Mouse (Mus musculus): ENCODE results near the gene Nepn.
"Not testable (repeated sequence)": the region's sequence is repeated elsewhere in the genome, so short reads cannot be mapped to it uniquely, and the experiment has no call there.

The Nepn gene

DNA sequence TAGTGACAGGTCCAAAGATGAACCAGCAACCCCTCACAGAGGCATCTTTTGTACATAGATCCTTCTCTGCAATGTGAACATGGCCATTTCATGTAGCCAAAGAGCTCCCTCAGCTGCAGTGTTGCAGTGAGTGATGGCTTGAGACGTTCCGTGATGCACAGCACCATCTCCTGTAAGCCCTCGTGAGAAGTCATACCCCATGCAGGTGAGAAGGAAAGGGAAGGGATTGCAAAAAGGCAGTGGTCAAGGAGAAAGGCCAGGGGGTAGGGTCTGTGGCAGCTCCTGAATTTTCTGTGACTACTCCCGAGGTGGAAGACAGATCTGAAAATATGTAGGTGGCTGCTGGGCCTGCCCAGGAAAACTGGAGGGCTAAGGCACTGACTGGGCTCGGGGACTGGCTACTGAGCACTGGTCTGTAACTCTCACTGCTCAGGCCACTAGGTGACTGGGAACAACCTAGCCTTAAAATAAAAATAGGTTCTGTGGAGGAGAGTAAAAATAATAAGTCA lies at the start of gene Nepn:
Gene Nepn (plus strand): TSS at position 51 of the 509 bp plus-strand sequence.
- DNase-seq = no peak

DNA sequence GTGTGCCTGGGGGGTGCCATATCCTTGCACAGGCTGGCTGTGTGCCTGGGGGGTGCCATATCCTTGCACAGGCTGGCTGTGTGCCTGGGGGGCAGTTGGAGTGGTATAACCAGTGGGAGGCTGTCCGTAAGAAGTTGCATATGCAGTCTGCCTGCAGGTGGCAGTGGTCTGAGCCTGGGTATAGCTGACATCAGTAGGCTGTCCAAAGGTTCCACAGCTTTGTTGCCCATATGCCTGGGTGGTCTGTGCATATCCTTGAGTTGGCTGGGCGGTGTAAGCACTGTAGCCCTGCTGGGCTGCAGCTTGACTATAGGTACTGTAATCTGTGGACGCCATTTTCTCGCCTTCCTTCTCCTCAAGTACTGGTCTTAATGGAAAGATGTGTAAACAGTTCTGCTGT lies 45.4 kb upstream of the Nepn start:
- not testable (repeated sequence) for DNase-seq

DNA sequence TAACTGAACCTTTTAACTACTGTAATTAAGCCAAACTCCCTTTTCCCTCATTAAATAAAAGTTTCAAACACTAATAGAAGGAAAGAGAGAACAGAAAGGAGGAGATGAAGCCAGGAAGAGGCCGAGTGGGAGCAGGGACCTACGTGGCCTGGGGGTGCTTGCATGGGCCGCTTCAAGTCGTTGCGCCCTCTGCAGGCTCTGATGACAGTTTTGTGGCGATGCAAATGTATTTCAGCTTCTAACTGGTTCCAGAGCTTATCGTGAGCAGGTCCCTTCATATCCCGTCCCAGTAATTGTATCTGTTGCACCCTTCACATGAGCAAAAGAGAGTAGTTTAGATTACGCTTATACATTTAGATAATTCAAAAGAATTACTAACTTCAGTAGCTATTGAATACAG lies 35.6 kb upstream of the Nepn start:
- peak; percentile 4 for DNase-seq

DNA sequence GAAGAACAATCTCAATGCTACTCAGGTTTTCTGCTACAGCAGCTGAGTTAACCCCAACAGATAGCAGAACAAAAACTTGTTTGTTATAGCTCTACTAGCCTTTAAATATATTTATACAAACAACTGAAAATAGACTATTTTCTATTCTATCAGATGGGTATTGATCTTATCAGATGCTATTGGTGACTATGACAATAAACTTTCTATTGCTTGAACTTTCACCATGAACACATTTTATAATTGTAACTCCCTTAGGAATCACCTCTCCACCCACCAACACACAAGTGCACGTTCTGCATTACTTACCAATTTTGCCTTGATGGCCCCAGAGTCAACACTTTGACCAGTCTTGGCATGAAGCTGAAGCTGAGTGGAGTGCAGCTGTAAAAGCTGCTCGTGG lies 30.3 kb upstream of the Nepn start, which contains the start of gene Gm26741:
Gene Gm26741 (plus strand): TSS at position 301 of the 400 bp plus-strand sequence.
- DNase-seq = no peak

DNA sequence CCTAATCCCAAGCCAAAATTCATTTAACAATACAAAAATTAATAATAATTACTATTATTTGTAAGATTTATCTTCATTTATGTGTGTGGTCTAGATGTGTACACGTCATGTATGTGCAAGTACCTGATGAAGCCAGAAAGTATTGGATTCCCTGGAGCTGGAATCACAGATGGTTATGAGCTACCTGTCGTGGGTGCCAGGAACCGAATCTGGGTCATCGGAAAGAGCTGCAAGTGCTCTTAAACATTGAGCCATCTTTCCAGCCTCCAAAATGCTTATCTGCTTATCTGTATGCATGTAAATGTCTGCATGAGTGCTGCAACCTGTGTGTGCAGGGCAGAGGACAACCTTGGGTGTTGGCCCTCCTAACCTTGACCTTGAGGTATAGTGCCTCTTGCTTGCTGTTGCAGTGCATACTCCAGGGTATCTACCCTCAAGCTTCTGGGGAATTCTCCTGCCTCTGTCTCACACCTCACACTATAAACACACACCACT lies 28.5 kb upstream of the Nepn start:
- DNase-seq = no peak

DNA sequence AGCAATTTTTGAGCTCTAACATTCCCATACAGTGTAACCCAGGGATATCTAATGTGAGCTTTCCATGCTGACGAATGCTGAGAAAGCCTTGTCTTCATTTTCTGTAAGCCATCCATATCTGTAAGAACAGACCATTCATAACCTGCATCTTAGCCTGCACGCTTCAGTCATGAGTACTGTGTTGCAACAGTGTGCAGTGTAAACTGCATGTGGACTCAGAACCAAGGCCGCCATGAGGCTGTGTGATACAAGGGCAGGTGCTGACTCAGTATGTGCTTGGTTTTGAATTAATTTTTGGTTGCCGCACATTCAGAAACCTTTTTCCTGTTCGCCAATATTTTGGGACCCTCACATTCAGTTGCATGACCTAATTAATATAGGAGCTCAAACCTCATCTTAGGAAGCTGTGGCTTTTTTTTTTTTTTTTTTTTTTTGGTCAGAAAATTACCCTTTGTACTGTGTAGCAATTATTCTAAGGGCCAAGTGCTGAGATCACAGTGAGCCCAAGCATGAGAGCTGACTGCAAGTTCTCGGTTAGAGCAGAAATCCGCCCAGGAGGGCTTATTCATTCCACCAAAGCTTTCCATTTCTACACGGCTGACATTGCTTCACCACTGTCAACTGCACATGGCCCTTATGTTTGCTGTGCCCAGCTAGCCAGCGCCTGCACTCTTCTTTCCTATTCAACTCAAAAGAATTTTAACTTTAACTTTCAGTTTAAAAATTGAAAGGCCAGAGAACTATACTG lies 27.7 kb upstream of the Nepn start:
- DNase-seq = no peak

DNA sequence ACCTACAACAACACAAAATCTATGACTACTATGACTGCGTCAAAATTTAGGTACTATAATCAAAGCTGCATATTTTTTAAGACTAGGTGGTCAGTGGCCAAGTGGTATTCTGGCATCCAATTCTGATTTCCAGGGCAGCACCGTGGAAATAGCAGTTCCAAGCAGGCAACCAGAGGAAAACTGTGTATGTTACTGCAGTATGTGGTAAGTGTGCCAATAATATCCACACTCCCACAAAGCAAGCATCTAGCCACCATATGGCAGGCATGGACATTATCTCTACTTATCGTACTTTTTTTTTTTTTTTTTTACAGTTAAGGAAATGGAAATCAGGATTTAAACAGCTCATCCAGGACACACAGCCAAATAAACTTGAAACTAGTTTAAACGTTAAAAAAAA lies 20.4 kb upstream of the Nepn start:
- no peak for DNase-seq

DNA sequence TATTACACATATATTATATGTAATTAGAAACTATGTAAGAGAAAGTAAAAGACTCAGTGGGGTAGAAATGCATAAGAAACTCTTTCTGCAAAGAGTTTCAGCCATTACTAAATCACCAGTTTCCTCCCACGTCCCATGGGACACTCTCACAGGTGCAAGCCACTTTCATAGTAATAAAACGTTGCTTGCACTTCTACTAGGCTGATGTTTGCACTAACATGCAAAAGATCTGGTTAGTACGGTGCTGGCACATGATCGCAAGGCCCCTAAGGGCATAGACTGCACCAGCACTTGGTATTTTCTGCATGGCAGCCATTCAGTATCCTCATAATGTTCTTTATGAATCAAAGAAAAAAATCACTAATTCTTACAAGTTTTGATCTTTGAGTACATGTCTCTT lies 14.9 kb upstream of the Nepn start:
- no peak for DNase-seq

DNA sequence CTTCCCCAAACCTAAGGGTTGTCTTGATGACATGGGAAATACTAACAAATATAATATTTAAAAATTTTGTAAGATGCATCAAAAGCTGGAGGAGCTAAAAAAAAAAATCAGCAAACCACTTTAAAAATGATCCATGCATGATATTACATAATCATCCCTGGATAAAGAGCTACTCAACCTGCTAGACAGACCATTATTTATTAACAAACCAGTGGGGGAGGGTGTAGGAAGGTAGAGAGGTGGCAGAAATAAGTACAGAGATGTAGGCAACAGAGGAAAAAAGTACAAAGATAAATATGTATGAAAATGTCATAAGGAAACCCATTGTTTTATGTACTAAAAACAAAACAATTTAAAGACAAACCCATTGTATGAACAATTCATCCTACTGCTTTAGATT lies 14.1 kb upstream of the Nepn start:
- no peak for DNase-seq

DNA sequence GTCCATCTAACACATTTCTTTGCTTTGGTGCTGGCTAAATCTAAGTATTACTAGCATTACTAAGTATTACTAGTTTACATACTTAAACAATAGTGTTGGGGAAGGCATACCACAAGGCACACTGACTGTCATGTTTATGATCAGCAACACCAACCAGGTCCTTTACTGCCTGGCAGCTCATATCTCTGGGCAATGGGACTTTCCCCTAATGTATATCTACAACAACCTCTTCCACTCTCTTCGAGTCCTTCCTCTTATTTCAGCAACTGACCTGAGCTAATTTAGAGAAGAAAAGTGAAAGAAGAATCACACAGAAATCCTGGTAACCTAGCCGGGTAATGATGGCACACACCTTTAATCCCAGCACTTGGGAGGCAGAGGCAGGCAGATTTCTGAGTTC lies 12.3 kb upstream of the Nepn start:
- DNase-seq = no peak

DNA sequence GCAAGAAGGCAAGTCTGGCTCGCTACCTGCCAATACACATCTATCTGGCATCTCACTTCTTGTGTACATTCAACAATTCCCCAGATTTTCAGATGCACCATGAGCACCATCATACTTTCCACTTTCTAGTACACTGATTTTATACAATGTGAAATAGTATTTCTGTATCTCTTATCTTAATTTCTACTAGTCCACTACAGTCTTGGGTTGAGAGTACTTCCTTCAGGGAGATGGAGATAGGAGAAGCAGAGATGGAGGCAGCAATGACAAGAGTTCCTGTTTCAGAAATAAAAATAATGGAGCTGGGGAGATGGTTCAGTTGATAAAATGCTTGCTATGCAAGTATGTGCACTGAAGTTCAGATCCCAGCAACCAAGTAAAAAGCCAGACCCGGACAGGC lies 11.0 kb upstream of the Nepn start:
- DNase-seq = no peak

DNA sequence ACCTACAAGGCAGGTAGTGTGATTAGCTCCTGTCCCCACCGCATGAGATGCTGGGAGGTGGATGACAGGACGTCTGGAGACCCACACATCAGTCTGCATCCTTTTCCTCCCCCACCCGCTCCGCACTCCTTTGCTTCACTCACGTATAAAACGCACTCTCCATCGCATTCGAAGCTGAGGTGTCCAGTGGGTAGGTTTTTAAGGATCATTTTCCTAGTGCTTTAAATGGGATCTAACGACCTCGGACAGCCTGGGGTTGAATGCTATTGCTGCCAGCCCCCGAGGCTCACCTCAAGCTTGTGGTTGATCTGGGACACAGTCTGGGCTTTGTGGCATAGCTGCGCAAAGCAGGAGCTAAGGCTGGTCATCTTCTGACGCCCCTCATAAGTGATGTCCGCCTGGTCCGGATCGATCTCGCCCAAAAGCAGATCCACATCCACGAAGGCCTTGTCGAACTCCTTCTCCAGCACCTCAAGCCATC lies 7.4 kb upstream of the Nepn start:
- DNase-seq = no peak

DNA sequence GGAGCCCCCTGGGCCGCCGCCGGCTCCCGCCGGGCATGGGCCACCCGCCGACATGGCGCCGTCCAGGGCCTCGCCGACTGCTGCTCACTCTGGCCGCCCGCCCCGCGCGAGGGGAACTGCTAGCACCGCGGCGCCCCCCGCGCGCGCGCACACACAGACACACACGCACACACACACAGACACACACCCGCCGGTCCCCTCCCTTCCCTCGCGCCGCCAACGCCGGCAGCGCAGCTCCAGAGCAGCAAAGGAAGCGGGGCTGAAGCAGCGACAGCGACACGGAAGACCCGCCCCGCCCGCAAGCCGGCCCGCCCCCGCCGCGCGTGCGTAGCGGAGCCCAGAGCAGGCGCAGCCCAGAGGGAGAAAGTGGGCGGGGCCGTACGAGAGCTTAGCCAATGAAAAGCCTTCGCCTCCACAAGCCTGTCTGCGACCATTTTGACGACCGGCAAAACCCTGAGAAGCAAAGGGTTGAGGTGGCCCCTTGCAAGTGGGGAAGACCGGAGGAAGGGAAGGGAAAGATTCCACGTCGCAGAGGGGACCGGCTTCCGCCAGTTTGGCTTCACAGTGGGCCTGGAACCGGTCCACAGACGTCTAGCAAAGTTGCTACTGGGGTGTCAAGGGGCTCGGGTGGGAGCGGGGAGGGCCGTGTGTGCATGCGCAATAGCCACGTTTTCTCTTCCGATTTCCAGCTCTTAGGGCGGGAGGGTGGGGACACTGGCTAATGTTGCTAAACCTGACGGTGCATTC lies 6.8 kb upstream of the Nepn start, which contains the start of gene Gopc:
Gene Gopc (minus strand): TSS at position 280 of the 747 bp plus-strand sequence.
- DNase-seq = peak; percentile 99

DNA sequence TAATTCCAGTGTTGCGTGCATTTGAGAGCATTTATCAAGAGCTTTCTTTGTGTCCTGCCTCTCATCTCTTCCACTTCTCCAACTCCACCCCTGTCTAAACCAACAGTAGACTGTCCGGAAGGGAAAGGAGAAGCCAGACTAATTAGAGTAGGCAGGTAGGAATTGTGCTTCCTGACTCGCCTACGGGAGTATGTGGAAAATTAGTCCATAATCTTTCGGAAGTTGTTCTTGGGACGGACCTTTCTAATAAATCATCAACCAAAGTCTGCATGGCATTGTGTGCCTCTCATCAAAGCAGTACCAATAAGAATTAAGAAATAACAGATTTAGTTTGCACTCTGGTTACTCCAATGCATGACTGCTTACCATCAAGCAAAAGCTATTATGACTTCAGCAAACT lies 5.8 kb upstream of the Nepn start:
- DNase-seq = no peak

DNA sequence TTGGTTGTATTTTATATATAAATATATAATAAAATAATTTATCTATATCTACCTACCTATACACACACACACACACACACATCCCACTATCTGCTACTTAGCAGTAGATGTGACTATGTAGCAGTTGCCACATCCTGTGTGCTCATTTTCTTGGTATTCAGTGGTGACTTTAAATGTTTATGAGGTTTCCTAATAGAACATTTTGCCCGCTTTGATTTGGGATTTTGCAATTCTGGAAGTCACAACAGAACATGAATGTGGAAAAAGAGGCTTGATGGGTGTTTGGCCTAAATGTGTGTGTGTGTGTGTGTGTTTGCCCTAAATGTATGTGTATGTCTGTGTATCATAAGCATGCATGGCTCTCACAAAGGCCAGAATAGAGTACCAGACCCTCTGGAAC lies 5.2 kb upstream of the Nepn start:
- DNase-seq = no peak

DNA sequence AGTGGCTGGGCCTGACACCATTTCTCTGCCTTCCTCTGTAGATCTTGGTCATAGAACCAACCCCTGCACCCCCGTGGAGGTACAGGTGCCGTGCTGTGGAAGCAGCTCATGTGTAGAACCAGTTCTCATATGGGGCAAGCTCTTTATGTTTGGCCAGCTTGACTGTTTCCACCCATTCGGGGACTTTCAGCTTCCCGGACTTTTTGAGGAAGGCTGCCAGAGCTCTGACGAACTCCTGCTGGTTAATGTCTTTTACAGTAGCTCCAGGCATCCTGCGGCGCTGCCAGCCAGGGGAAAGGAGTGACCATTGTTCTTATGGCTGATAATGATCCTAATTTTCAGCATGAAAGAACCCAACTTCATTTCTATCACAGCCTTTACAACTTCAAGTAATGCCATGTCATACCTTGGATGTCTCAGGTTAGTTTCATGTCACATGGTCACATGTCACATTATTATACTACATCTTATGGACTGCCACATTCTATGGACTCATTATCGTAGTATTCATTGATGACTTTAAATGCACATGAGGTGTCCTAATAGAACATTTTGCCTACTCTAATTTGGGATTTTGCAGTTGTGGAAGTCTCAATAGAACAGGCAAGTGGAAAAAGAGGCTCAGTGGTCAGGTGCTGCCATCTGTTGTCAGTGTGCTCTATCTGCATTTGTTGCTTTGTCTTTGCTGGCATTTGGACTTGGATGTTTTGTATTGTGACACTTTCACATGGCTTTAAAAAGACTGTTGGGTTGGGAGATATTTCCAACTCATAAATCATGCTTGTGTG lies 3.8 kb upstream of the Nepn start:
- peak; percentile 68 for DNase-seq

DNA sequence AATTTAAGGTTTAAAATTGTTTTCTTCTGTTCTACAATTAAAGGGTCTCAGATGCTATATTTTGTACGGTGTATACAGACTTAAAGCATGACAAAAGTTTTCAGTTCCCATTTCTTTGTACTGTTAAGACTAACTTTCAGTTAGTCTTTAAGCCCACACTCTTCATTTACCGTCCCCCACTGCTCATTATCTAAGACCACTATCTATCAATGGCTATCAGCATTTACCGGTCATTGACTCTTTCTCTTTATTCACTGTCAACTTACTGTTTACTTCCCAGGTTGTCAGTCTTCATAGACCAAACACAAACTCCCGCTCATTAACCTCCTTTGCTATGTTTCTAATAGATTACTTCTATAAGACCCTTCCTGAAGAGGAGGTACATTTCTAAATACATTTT lies 1.6 kb upstream of the Nepn start:
- no peak for DNase-seq

DNA sequence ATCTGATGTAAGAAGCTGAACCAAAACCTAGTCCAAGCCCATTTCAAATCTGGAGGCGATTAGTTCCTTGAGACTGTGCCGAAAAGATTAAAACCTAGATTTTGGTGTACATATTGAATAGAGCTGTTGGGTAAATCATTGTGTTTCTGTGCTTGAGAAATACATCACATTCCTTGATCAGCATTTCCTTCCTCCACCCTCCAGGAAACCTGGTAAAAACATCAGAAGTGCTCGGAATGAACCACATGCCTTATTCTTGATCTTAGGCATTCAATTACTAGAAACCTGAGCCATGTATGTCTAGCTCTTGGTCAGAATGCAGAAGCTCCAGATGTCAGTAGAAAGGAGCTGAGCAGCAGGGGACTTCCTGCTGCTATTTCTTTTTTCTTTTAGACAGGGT lies 666 bp downstream of the Nepn start:
- DNase-seq = no peak

DNA sequence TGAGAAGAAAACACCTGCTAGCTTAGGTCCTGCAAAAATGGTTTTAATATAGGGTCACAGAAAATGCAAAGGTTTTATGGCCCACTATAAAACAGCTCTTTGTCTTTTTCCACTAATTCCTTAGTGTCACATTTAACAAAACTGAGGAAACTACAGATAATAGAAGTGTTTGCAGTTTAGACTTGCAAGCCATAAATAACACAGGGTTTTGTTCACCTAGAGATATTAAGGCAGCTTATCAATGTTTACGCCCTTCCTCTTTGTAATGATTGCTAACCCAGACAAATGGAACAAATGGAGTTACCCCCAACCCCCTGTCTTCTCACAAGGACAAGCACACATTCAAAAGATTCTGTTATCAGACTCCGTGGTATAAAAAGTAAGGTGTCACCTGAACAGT lies 2.4 kb downstream of the Nepn start:
- no peak for DNase-seq

DNA sequence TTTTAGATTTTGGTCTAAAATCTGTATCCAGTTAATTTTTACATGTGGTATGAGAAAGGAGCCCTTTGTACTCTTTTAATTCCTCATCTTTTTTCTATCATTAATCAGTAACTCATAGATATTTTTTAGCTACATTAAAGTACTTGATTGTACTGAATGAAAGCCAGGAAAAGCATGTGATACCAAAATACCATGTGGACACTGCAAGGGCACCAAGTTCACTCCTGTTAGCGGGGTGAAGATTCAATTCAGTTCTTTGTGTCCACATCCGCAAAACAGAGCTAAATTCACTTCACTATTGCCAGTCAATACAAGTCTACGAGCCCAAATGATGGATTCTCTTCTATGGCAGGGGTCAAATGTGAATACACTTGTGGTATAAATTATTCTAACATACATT lies 7.9 kb downstream of the Nepn start:
- no peak for DNase-seq

DNA sequence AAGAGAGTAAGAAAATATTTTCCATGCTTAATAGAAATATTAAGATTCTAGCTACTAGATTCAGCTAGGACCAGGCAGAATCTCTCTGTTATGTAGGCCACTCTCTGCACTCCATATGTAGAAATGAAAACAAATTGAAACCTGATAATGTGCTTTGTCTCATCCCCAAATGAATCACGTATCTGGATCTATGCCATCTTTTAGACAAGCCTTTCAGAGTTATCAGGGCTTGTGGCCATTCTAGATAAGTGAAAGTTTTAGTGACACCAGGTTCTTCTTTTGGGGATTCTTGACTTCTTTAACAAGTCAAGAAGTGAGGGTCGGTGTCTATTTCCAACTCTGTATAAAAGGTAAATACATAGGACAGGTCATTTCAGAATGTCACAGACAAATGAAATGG lies 9.9 kb downstream of the Nepn start:
- DNase-seq = no peak

DNA sequence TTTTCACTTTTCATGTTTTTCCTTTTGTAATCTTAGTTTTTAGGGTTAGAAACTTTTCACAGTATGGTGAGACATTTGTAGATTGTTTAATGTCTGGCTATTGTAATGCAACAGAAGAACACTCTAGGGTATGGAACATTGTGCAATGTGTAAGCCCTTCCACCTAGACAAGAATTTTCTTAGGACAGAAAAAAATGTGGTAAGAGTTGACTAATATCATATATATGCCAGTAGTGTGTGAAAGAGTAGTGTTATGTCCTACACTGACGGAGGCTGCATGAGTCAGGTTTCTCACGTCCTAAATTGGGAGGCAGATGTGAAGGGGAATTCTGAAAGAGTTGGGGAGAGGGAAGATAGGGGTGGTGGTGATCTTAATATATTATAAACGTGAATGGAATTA lies 10.9 kb downstream of the Nepn start:
- no peak for DNase-seq

DNA sequence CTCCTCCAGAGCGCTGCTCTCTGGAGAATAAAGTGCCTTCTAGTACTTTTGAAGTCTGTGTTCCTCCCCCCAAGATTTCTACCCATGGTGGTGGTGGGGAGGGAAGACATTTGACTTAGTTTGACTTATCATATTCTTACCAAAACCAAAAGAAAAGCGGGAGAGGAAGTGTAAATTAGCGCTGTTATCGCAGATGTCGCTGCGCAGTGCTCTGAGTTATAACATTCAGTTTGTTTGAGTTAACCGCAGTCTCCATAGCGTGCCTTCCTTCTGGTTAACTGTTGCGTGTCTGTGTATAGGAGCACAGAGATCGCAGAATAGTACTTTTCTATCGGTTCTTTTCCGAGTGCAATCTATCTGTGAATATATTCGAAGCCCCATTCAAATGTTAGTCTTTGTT lies 16.4 kb downstream of the Nepn start:
- no peak for DNase-seq
